Mouse (Mus musculus) liver, embryonic 14.5 days (tissue): Measurements from ENCODE around the gene Fbxl16. TPM values are rescaled to one million over a fixed set of nuclear protein-coding genes. Genes with fewer than 3 reads are reported as not detected.

ENCODE experiments used
- ATAC-seq: fragments of 200-750 bp; cut with Nextera tagmentation; 2 replicates; pipeline ENCODE4 v1.8.0; 2017; ENCODE audit warnings: moderate number of reproducible peaks, mild to moderate bottlenecking, moderate library complexity; ENCODE audit not compliant: insufficient read depth
- DNase-seq, 3 experiments: peaks; one replicate each; pipeline ENCODE4 v3.0.0-alpha.2; 2012 to 2013; ENCODE audit warnings: low read depth in 3 of 3, low spot score in 3 of 3
- H3K27ac ChIP-seq: fragments of 300-500 bp; sonication (generic); 2 replicates; pipeline ENCODE4 v1.5.1; 2014; ENCODE audit warnings: moderate library complexity, mild to moderate bottlenecking, control low read depth, inconsistent platforms
- H3K27me3 ChIP-seq: fragments of 300-500 bp; sonication (generic); 2 replicates; pipeline ENCODE4 v1.6.1; 2014; ENCODE audit warnings: mild to moderate bottlenecking, low read length, moderate library complexity; ENCODE audit not compliant: control insufficient read depth, insufficient read depth
- H3K36me3 ChIP-seq: fragments of 300-500 bp; sonication (generic); replicated peaks from 2 replicates; pipeline ENCODE4 v1.6.1; 2014; ENCODE audit warnings: low read depth; ENCODE audit not compliant: control insufficient read depth, insufficient read depth
- H3K4me1 ChIP-seq, 2 experiments: fragments of 200-500 bp in 1 of 2; fragments of 300-500 bp in 1 of 2; sonication (generic) in 1 of 2; replicated peaks; 2 replicates each; pipeline ENCODE4 v1.6.1; 2012 to 2014; ENCODE audit warnings: antibody characterized with exemption in 1 of 2, inconsistent platforms in 1 of 2, low read length in 1 of 2; ENCODE audit not compliant: control insufficient read depth in 2 of 2, insufficient read depth in 2 of 2
- H3K4me2 ChIP-seq: fragments of 300-500 bp; sonication (generic); 2 replicates; pipeline ENCODE4 v1.6.1; 2014; ENCODE audit warnings: low read depth, mild to moderate bottlenecking, control low read depth, moderate library complexity
- H3K4me3 ChIP-seq, 2 experiments: fragments of 200-500 bp in 1 of 2; fragments of 300-500 bp in 1 of 2; sonication (generic) in 1 of 2; 2 replicates each; pipeline ENCODE4 v1.5.1; 2012 to 2014; ENCODE audit warnings: low read depth in 2 of 2, low read length in 2 of 2, mild to moderate bottlenecking in 2 of 2, control low read depth in 1 of 2, inconsistent platforms in 1 of 2, moderate library complexity in 1 of 2; ENCODE audit not compliant: insufficient read depth in 1 of 2
- H3K9ac ChIP-seq: fragments of 300-500 bp; sonication (generic); replicated peaks from 2 replicates; pipeline ENCODE4 v1.6.1; 2014; ENCODE audit warnings: mild to moderate bottlenecking, control low read depth, moderate library complexity
- H3K9me3 ChIP-seq: fragments of 300-500 bp; sonication (generic); 2 replicates; pipeline ENCODE4 v1.6.1; 2016; ENCODE audit warnings: low read length, mixed read lengths; ENCODE audit not compliant: control insufficient read depth
- CTCF ChIP-seq: IDR thresholded peaks from 2 replicates; pipeline ENCODE4 v1.5.1; 2016; ENCODE audit warnings: antibody characterized with exemption, low read depth, control low read depth
- EP300 ChIP-seq: IDR thresholded peaks from 2 replicates; pipeline ENCODE4 v1.6.1; 2016; ENCODE audit warnings: antibody characterized with exemption, low read depth
- WGBS: fragments of 180-500 bp; shearing (Covaris S2); extraction: QIAGEN DNeasy Blood & Tissue Kit; methylation state at CpG from one replicate; pipeline ENCODE4 v1.1.7; 2014; ENCODE audit not compliant: insufficient replicate concordance; 5-methylcytosine and 5-hydroxymethylcytosine counted together
- polyA plus RNA-seq, 2 experiments: library from polyadenylated mRNA; depleted of rRNA in 1 of 2; stranded (reverse) in 1 of 2; unstranded in 1 of 2; fragments of >200 nt; fragmentation: Nextera tagmentation in 1 of 2; extraction: Ambion mirVana in 1 of 2; gene quantifications; 2 replicates each; pipeline versions ENCODE4 v1.2.1 to v1.2.3; 2012 to 2014

Gene Fbxl16
- polyA plus RNA-seq, 2 experiments, result 0.04 TPM; not detected in 1

DNA sequence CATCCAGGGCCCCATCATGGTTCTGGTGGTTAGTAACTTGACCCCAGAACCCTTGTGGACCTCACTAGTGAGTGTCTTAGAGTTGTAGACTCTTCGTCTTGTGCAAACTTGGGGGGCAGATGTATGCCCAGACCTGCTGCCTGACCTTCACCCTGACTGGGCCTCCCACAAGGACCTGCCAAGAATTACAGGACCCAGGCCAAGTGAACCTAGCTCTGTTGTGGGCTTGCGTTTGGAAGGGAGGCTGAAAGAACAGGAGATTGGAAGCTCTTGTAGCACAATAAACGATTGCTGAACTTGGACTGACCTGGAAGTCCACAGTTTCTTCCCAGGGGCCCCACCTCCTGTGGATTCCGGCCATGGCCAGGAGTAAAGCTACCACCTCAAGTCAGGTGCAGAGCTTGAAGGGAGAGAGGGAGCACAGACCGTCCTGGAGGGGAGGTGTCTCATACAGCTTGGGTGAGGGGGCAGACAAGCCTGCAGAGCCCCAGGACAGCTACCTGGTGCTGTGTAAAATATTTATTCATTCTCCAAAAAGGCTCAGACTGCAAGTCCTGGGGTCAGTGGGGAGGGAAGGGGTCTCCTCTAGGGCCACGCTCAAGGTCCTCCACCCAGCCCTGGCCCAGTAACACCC, 25.2 kb downstream of the Fbxl16 start:
- peak overlapping the region; percentile 66 for H3K9ac ChIP-seq
- peak overlapping the region; percentile 83 for H3K4me2 ChIP-seq
- ATAC-seq, result no peak
- TF ChIP-seq EP300, result no peak
- TF ChIP-seq CTCF, result no peak
- WGBS, result 41% methylated on average over 6 of the region's 6 CpGs
- H3K4me1 ChIP-seq, result peaks cover 9 to 17% of the 10 kb centered on the region in 2 experiments
- H3K27ac ChIP-seq, result peak overlapping the region; percentile 47
- peaks cover 15% of the 10 kb centered on the region for H3K36me3 ChIP-seq
- no peaks in the 10 kb centered on the region for H3K9me3 ChIP-seq
- no peak for DNase-seq
- no peaks in the 10 kb centered on the region for H3K27me3 ChIP-seq
- peak overlapping the region; percentile 63 to 70 for H3K4me3 ChIP-seq

GRCm38 (mm10) chr17:25834595-25835222, 25.8 kb downstream of the Fbxl16 start:
- no peaks in the 10 kb centered on the region for H3K9me3 ChIP-seq
- 78% methylated on average over 12 of the region's 12 CpGs for WGBS
- H3K9ac ChIP-seq, result no peak overlapping the region
- peaks cover 9 to 14% of the 10 kb centered on the region in 2 experiments for H3K4me1 ChIP-seq
- H3K36me3 ChIP-seq, result peaks cover 21% of the 10 kb centered on the region
- DNase-seq (no peak), ATAC-seq (no peak)
- H3K27me3 ChIP-seq, result no peaks in the 10 kb centered on the region
- TF ChIP-seq CTCF, result no peak
- no peak for TF ChIP-seq EP300
- peak overlapping the region in 1 of 2 experiments; percentile 70; a peak in 2 of 4 replicates for H3K4me3 ChIP-seq
- H3K27ac ChIP-seq, result no peak overlapping the region
- H3K4me2 ChIP-seq, result peak overlapping the region; percentile 83

DNA sequence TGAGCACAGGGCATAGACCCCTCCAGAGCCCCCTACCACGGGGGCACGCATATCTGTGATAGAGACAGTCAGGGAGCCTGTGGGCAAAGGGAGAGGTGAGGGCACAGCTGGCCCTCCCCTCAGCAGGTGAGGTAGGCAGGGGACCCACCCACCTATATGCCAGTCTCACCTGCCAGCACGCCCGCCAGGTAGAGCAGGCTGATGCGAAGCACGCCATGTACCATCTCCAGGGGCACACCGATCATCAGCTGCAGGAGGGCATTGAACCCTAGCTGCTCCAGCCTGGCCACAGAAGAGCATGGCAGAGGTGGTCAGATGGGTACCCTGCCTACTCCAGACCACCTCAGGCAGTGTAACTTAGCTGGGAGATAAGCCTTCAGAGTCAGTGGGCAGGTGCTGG, 26.4 kb downstream of the Fbxl16 start:
- 86% methylated on average over 7 of the region's 7 CpGs for WGBS
- Histone ChIP-seq H3K27me3 (no peaks in the 10 kb centered on the region), H3K4me3 (no peak overlapping the region), H3K36me3 (peaks cover 27% of the 10 kb centered on the region), H3K27ac (no peak overlapping the region), H3K4me1 (peaks cover 9 to 13% of the 10 kb centered on the region in 2 experiments), H3K9me3 (no peaks in the 10 kb centered on the region), H3K9ac (no peak overlapping the region), H3K4me2 (no peak overlapping the region)
- ATAC-seq (no peak), DNase-seq (no peak)
- TF ChIP-seq CTCF, result no peak
- TF ChIP-seq EP300, result no peak

DNA sequence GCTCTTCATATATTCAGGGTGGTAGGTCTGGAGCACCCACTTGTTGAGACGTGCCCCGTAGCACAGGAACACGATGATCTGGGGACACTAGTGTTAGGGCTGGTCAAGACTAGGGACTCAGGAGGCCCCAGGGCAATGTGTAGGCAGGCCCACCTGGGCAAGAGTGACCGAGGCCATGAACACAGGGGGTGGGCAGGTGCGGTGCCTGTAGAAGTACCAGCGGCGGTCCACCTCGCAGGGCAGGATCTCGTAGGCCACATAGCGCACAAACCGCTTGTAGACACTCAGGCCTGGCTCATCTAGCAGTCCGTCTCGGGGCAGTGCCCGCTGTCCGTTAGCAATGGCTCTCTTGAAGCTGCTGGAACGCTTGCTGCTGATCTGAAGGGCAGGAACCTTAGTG, 26.9 kb downstream of the Fbxl16 start:
- no peak for DNase-seq
- Histone ChIP-seq H3K4me1 (peaks cover 9 to 13% of the 10 kb centered on the region in 2 experiments), H3K27ac (no peak overlapping the region), H3K36me3 (peaks cover 27% of the 10 kb centered on the region), H3K4me2 (no peak overlapping the region), H3K9ac (no peak overlapping the region), H3K4me3 (no peak overlapping the region), H3K9me3 (no peaks in the 10 kb centered on the region), H3K27me3 (no peaks in the 10 kb centered on the region)
- no peak for ATAC-seq
- TF ChIP-seq EP300, result no peak
- no peak for TF ChIP-seq CTCF
- 81% methylated on average over 16 of the region's 16 CpGs for WGBS

DNA sequence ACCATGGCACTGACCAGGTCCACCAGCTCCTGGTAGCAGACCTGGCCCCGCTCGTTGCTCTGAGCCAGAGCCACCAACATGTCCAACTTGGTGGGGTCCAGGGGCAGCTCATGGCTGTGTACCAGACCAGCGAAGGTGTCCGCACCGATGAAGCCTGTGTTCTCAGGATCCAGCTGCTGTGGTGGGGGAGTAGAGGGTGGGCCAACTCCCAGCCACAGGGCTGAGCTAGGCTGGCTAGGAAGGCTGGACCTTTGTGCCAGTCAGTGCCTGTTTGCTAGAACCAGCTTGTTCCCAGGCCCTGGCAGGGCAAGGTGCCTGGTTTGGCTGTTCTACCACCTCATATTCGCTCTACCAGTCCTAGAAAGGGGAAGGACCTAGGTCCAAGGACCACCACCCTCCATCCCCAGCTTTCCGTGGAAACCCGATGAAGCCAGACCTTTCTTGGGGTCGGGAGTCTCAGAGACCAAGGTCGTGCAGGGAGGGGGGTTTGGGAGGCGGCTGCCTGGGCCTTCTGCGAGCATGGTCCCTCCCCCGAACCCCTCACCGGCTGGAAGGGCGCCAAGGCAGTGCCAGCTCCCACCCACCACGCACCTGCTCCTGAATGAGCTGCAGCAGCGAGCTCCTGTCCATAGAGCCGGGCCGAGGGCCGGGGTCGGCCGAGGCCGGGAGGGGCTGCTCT, 27.7 kb downstream of the Fbxl16 start:
- H3K4me1 ChIP-seq, result peaks cover 7 to 9% of the 10 kb centered on the region in 2 experiments
- 26% methylated on average over 21 of the region's 23 CpGs for WGBS
- H3K27ac ChIP-seq, result no peak overlapping the region
- no peaks in the 10 kb centered on the region for H3K9me3 ChIP-seq
- peak overlapping the region; percentile 53 for H3K4me2 ChIP-seq
- H3K9ac ChIP-seq, result peak overlapping the region; percentile 7; the same call in 1 of the 2 replicates
- H3K36me3 ChIP-seq, result peaks cover 29% of the 10 kb centered on the region
- no peaks in the 10 kb centered on the region for H3K27me3 ChIP-seq
- no peak for TF ChIP-seq EP300
- ATAC-seq (no peak), DNase-seq (no peak)
- peak overlapping the region in 1 of 2 experiments; percentile 23; a peak in 2 of 4 replicates for H3K4me3 ChIP-seq
